Mouse (Mus musculus): ENCODE data around the gene Mfap5.
A peak's percentile ranks its signal among the peaks of the same experiment; 100 is the strongest.
"Not testable (repeated sequence)": the region's sequence is repeated elsewhere in the genome, so short reads cannot be mapped to it uniquely, and the experiment has no call there.

The Mfap5 gene

GRCm38 (mm10) chr6:122556959-122557561 lies 51.4 kb downstream of the Mfap5 start:
- no peak for DNase-seq (ENCODE audit: extremely low spot score, low read depth, low spot score)

DNA sequence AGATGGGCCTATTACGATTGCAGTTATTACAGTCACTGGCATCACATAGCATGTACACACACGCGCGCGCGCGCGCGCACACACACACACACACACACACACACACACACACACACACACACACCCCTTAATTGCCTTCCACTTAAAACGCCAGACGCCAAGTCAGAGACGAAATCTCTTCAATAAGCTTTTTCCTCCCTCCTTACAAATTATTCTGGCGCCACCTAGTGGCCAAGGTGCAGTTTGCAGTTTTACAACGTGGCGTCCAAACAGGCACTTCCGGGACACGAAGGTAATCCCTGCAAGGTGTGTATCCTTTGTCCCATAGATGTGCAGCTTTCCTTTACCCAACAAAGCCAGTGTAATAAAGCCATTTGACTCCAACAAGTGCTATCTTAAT lies 54.8 kb downstream of the Mfap5 start:
- peak; percentile 89 for DNase-seq (ENCODE audit: extremely low spot score, low read depth, low spot score)

DNA sequence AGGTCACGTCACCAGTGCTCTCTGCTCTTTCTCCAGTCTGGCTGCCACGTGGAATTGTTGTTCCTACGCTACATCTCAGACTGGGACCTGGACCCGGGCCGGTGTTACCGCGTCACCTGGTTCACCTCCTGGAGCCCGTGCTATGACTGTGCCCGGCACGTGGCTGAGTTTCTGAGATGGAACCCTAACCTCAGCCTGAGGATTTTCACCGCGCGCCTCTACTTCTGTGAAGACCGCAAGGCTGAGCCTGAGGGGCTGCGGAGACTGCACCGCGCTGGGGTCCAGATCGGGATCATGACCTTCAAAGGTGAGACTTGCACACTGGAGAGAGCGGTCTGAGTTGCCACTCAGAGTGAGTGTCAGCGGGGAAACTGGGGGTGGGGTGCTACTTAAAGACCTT lies 55.4 kb downstream of the Mfap5 start:
- no peak for DNase-seq (ENCODE audit: extremely low spot score, low read depth, low spot score)

DNA sequence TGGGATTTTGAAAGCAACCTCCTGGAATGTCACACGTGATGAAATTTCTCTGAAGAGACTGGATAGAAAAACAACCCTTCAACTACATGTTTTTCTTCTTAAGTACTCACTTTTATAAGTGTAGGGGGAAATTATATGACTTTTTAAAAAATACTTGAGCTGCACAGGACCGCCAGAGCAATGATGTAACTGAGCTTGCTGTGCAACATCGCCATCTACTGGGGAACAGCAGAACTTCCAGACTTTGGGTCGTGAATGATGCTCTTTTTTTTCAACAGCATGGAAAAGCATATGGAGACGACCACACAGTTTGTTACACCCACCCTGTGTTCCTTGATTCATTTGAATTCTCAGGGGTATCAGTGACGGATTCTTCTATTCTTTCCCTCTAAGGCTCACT lies 56.8 kb downstream of the Mfap5 start:
- peak; percentile 81 for DNase-seq (ENCODE audit: extremely low spot score, low read depth, low spot score)

DNA sequence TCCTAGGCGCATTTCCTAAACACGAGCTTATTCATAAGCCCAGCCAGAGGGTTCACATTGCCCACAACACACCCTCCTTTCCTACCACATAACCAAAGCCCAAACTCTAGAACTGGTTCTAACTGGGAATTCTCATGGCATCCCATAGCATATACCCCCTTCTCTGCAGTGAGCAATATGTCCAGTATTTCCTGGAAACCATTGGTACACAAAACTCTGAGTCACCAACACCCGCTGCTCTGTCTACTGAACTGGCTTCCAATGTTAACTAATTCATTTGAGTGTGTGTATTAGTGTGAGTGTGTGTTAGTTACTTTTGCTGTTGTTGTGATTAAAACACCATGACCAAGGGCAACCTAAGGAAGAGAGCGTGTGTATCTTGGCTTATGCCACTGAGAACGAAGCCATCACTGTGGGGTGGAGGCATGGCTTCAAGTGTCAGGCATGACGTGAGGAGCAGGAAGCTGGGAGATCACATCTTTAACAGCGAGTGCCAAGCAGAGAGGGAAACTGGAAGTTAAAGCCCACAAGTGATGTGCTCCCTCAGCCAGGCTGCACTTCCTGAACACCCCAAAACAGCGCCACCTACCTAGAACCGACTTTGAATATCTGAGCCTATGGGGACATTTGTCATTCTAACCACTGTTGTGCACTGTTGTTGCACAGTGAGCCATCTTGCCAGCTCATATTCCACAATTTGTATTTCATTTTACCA lies 59.6 kb downstream of the Mfap5 start:
- DNase-seq (ENCODE audit: extremely low spot score, low read depth, low spot score): no peak

DNA sequence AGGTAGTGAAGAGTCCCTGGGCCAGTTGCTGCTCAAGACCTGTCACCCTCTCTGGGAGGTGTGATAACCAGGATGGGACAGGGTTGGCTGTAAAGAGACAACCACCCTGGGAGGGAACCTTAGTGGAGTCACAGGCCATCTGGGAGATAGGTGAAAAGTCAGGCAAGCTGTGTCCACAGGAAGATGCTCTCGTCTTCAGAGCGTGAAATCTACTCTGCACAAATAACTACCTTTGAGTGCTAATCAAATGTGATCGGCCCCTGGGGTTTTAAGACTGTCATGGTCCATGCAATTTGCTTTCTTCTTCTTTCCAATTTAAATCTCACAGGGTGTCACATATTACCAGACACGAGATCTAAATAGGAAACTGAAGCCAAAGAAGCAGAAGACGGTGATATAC lies 63.5 kb downstream of the Mfap5 start:
- DNase-seq (ENCODE audit: extremely low spot score, low read depth, low spot score): no peak

DNA sequence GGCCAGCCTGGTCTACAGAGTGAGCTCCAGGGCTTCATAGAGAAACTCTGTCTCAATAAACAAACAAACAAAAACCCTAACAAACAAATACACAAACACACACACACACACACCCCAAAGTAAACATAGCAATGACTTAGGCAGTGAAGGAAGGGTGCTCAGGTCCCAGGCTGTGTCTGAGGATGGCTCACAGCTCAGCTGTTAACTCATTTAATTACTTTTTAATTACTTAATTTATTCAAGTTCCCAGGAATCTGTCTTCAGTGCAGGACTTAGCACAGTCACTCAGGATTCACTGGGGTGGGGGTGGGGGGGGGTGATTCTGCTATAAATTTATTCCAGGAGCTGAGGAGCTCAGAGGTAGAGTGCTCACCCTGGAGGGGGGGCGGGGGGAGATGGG lies 64.1 kb downstream of the Mfap5 start:
- DNase-seq (ENCODE audit: extremely low spot score, low read depth, low spot score): no peak

DNA sequence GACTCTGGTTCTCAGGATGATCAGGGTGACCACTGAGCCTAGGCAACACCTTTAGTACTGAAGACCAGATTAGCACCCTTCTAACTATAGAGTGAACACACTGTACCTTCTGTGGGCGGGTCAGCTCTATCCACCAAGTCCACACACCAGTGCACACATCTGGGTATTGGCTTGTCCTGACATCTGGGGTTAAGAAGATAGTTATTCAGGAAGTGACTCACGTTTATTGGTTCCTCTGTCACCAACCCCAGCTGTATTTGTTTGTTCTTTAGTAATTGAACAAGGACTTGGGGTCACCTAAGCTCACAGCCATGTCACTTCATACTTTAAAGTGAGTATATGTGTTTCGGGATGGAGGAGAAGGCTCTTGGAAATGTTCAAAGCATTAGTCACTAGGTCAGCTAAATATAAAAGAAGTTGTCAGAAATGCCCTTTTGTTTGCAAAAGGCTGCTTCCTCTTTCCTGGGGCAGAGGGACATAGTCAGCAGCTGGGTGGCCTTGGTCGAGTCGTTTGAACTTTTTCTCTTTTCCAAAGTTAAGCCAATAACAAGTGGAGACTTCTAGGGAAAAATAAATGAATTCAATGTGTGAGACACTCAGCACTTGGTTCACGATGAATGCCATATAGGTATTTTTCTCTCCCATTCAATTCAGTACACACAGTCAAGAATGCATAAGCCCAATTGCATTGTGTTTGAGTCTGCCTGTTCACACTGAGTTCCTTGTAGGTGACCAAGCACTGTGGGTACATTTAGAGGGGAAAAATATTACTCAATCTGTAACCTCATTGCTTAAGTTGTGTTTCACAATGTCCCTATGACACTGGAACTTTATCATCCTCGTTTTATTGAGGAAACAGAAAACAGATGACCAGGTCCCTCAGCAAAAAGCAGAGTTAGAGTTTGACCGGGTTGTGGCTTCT lies 65.3 kb downstream of the Mfap5 start:
- no peak for DNase-seq (ENCODE audit: extremely low spot score, low read depth, low spot score)

- DNase-seq (ENCODE audit: extremely low spot score, low read depth, low spot score): no peak
These were observed 65.9 kb downstream of the Mfap5 start for GRCm38 (mm10) chr6:122571617-122571959.

GRCm38 (mm10) chr6:122575037-122575436 lies 69.4 kb downstream of the Mfap5 start:
- not testable (repeated sequence) for DNase-seq (ENCODE audit: extremely low spot score, low read depth, low spot score)

- no peak for DNase-seq (ENCODE audit: extremely low spot score, low read depth, low spot score)
These were observed 71.4 kb downstream of the Mfap5 start for GRCm38 (mm10) chr6:122577030-122577429.
